Mouse (Mus musculus) adrenal gland, postnatal 10 days (tissue): Measurements from ENCODE around the gene Kctd4. TPM values are rescaled to one million over a fixed set of nuclear protein-coding genes. Genes with fewer than 3 reads are reported as not detected.
"Not testable (repeated sequence)": the region's sequence is repeated elsewhere in the genome, so short reads cannot be mapped to it uniquely, and the experiment has no call there.

Experiments used
- DNase-seq: peaks from one replicate; pipeline ENCODE4 v3.0.0; 2021; ENCODE audit warnings: mixed read lengths
- long read RNA-seq, 2 experiments: library from polyadenylated mRNA; stranded (forward); transcript quantifications; one replicate each; pipeline ENCODE4 v2.0.0; 2021
- total RNA-seq, 2 experiments: library from RNA; stranded (reverse); gene quantifications; 2 replicates each; pipeline ENCODE4 v1.2.3; 2021

Gene Kctd4
- total RNA-seq = not detected
- long read RNA-seq, experiment 1 = 0 reads
- long read RNA-seq, experiment 2 = 0 reads

DNA sequence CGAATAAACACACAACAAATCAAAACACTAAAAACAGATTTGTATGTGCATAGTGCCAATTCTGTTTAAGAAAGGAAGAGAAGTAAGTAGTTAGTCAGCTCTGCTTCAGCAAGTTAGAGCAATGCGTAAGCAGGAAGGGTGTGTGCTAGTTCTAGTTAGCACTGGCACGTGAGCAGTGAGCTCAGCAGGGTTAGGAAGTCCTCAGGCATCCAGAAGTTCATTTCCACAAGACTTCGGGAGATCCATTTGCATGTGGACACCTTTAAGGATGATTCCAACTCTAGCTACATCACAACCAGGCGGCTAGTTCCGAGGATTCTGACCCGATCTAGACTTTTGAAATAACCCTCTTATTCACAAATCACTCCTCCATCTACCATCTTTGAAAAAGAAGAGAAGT is at the start of gene Kctd4:
Kctd4 (plus strand) TSS at position 244 of the 400 bp plus-strand sequence.
- no peak for DNase-seq

DNA sequence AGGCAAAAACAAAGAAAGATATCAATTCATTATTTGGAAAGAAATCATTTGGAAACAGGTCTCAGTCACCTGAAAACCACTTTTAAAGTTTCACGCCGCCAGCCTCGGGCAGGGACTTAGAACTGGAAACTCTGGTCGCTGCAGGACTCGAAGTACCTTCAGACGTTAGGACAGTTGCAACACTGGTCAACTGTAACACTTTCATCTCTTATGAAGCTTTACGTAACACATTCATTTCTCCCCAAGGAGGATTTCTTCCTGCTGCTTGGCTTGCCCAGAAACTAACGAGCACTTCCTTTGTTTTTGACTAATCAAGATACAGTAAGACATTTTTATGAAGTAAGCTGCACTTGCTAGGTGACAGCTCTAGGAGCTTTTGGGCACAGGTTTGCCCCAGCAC is 47.9 kb upstream of the Kctd4 start:
- no peak for DNase-seq

DNA sequence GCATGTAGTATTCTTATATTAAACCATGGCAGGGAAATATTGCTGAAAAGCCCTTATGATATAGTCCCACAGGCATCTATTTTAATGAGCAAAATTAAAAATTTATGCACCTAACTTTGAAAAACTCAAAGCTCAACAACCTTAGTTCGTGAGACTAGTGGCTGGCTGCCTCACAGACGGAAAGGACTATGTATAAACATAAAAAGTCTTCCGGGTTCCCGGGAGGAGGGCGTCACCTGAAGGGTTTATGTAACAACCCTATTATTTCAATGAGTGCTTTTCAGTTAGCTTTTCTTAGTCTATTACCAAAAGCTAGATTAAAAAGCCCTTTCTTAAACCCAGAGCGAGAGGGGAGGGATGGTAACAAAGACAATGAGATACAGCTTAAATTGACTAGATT is 42.8 kb upstream of the Kctd4 start:
- DNase-seq = no peak

DNA sequence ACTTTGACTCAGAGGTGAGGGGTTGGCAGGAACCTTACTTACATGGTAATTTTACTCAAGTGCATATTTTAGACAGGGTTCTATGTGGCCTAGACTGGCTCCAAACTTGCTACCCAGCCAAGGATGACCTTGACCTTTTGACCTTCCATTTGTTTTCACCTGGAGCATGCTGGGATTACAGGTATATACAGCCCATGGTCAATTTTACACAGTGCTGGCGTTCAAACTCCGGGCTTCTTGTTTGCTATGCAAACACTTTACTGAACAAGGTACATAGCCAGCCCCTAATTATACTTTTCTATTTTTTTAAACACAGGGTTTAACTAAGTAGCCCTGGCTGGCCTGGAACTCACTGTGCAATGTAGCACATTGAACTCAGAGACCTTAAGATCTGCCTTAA is 42.1 kb upstream of the Kctd4 start:
- DNase-seq = no peak

DNA sequence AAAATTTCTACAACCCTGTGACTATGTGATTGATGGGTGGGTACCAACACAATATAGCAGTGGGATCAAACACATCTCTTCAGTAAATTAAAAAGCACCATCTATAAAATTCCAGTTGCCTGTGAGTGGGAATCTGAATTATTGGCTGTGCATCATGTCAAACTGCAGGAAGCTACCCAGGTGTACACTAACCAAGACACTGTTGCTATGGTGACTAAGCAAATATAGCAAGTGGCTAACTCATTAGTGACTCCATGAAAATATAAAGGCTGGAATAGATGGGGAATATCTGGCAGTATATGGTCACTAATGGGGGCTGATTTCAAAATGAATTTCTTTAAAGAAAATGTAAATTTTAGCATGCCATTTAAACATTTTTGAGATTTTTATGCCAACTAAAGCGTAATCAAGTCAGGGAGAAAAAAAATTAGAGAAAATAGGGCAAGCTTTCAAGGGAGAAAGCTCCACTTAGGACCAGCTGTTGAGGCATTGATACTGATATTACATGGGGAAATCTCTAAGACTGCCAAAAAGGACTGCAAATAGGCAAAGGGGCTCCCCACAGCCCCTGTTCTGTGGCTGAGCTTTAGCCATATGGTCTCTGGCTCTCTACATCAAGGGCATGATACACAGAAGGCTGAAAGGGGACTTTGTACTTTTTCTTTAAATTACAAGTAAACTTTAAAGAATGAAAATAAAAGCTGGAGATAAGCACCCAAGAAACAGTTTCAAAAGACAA is 31.3 kb upstream of the Kctd4 start:
- no peak for DNase-seq

DNA sequence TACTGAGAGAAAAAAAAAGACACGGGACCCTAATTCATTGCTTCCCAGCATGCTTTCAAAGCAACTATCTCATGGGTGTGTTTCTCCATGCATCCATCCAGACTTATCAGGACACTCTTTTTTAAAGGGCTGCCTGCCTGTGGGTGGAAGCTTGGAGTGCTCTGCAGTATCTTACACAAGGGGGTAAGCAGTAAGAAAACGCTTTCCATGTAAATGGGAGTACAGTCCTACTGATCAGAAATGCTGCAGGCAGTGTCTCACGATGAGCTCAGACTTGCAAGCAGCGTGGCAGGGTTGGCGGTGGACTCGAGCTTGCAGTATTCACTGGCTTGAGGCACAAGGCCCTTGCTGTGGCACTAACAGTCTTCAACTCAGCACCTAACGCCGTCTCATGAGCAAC is 25.1 kb upstream of the Kctd4 start:
- not testable (repeated sequence) for DNase-seq

DNA sequence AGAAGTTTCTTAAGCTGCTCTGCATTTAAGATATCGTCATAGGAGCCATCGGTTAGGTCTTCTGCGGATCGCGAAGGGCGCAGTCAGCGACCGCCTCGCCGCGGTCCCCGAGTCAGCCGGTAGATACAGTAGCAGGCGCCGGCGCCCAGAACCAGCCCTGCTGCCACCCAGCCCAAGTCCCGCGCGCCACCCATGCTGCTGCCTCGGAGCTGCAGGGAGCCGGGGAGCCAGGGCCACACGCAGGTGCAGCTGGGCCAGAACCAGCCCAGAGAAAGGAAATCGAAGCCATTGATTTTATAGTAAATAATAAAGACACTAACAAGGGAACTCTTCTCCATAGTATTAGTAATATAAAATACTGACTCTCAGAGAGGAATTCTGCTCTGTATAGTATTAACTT is 23.5 kb upstream of the Kctd4 start:
- peak; percentile 16 for DNase-seq

DNA sequence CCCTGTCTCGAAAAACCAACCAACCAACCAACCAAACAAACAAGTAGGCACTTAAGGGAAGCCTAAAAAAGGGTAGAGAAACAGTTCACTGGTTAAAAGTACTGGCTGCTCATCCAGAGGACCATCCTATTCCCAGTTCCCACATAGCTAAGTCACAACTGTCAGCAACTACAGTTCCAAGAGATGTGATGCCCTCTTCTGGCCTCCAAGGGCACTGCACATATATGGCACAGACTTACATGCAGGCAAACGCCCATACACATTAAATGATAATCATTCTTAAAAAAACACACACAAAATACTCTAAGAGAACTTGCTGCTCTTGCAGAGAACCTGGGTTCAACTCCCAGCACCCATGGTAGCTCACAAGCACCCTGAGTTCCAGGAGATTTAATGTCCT is 20.4 kb upstream of the Kctd4 start:
- DNase-seq = peak; percentile 11

DNA sequence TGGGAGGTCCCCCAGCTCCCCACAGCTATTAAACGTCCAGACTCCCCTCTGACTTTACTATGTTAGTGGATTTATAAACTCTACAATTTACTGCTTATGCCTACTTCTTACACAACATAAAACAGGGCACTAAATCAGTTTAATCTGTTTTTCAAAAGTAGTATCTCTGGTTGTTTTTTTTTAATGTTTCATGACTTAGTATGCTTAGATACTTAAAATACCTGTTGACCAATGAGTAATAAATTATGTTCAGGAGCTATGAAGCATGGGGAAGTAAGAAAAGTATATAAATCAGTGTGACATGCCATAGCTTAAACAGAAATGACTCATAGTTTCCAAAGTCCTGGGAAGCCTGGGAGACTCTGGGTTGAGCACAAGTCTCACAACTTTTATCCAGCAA is 17.1 kb upstream of the Kctd4 start:
- no peak for DNase-seq

DNA sequence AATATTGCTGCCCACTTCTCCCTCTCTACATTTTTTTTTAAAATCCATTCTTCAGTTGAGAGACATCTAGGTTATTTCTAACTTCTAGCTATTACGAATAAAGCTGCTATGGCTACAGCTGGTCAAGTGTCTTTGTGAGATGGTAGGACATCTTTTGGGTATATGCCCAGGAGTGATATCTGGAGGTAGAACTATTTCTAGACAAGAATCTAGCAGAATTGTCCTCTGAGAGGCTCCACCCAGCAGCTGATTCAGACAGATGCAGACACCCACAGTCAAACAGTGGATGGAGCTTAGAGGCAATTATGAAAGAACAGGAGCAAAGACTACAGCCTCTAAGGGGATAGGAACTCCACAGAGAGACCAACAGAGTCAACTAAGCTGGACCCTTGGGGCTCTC is 13.3 kb upstream of the Kctd4 start:
- no peak for DNase-seq

DNA sequence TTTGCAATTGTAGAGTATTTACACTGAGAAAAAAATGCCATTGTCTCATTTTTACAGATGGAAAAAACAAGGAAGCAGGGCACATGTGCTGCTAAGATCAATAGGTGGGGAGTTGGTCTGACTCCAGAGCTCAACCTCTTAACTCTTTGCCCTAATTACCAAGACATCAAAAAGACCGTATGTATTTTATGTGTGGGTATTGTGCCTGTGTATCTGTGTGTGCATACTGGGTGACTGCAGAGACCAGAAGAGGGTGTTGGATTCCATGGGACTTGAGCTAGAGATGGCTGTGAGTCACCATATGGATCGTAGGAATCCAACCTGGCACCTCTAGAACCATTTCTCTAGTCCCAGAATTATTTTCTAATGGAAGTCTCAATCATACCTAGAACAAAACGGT is 12.4 kb upstream of the Kctd4 start:
- DNase-seq = no peak

DNA sequence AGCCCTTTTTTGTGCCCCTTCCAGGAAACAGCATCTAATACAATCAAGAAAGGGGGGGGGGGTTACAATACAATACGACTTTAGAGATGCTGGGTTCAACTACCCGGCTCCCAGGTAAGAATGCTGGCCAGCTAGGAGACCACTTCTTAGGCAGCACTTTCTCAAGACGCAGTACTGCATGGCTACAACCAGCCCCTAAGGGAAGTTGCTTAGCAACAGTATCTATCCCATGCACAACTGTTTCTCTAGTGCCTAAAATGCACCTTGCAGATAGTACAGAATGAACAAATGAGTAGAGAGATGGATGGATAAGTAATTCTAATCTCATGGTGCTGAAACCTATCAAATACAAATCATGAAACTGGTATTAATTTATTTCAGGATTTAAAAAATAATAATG is 7.1 kb upstream of the Kctd4 start:
- DNase-seq = no peak

DNA sequence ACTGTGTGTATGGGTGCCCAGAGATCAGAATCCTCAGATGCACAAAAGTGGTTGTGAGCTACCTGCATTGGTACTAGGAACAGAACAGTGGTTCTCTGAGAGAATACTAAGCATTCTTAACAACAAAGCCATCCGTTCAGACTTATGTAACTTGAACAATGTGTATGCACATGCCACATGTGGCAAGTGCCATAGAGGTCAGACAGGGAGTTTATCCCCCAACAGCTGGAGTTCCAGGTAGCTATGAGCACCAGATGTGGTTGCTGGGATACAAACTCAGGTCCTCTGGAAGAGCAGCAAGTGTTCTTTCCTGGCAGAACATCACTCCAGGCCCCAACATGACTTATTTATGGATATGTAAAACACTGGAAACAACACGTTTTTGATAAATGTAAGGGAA is 1.8 kb upstream of the Kctd4 start:
- DNase-seq = no peak

DNA sequence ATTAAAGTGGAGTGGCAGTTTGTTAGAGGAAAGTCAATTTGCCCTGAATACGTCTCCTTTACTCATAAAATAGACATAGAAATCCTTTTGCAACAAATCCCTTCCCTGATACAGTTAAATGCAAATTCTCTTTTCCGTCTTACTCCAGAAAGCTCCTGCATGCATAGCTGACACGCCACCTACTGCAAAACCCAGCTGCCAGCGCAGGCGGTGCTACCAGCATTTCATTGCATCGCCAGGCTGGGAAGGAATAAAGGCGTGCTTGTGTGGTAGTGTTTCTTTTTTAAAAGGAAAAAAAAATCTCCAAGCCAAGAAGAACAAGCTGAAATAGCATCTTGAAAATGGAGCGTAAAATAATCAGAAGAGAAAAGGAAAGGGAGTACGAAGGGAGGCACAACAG is 7.4 kb downstream of the Kctd4 start:
- no peak for DNase-seq

DNA sequence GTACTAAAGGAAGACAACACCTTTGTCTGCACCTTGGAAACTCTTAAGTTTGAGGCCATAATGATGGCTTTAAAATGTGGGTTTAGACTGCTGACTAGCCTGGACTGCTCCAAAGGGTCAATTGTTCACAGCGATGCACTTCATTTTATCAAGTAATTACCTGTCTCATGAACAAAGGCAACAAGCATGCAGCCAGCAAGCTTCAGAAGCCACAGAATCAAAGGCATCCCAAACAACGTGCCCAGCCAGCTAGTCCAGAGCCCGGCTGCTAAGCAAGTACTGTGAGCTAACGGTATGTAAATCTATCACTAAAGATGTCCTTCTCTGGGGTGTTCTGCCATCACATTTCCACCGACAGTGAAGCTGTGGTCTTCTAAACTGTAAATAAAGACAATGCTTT is 8.4 kb downstream of the Kctd4 start:
- no peak for DNase-seq

DNA sequence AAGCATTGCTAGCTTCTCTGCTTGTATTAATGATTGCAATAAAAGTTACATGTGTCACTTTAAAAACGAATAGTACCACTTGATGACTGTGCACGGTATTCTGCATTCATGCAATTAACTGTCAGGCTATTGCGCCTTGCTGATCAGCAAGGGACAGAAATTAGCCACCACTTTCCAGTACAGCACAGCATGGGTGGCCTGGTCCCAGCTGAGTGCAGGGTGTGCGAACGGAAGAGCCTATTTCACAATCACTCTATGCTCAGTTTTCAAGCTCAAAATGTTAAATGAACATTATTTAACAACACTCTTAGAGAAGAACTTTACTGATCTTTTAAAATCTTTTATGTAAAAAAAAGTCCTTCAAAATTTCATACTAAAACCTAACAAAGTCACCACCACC is 9.2 kb downstream of the Kctd4 start:
- DNase-seq = no peak

DNA sequence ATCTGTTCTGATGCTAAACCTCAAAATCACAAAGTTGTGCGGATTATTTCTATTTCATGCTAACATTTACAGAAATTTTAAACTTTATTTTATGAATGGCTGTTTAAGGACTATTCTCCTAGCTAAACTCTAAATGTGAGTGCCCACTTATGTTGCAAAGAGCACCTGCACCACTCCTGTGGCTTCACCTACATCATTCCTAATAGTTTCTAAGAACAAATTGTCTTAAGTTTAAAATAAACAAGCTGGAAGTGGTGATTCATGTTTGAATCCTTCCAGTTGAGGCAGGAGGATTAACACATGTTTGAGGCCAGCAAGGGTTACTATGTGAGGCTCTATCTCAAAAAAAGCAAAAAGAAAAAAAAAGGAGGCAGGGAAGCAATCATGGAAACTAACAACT is 9.6 kb downstream of the Kctd4 start:
- no peak for DNase-seq

DNA sequence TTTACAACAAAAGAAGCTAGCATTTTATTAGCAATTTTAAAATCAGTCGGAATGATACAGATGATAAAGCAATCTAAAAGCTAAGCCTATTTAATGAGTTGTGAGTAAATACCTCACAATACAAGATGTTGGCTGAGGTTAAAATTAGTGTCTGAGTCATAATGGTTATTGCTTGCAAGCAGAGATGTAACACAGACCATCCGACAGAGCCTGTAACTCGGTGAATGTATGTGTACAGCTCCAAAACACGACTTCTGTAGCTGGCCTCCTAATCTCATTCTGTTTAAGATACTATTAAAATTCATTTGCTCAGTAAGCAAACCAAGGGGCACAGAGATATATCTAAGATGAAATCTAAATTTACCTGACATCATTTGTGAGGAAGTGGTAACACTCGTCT is 12.5 kb downstream of the Kctd4 start:
- DNase-seq = no peak

DNA sequence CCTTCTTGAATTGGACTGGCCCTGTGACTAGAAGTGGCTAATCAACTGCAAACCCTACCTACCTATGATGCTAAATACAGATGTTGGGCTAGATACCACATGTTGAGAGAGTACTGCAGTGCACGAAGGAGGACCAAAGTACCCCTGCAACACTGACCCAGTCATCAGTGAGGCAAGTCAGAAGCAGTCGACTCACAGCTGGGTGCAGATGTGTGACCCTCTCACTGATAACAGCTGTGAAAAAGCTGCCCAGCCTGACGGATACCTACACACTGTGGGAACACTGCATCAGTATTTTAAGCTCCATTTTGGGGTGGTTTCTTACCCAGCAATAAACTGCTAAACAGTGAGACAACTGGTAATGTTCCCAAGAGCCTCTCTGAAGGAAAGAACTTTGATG is 21.3 kb downstream of the Kctd4 start:
- DNase-seq = no peak

DNA sequence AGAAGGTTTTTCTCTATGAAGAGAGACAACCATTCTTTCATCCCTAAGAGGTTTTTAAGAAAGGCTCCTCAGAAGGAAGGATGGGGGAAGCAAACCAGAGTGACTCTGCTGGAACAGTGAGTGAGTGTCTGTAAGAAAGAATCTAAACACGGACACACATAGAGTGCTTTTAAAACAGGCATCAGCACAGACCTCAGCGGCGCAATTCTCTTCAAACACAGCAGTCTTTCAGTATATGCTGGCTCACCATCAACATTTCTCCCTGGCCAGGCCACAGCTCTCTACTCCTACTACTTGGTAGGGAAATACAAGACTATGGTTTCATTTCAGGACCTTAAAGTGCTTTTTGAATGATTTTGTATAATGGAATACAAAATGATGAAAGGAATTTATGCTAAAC is 26.4 kb downstream of the Kctd4 start:
- DNase-seq = no peak

DNA sequence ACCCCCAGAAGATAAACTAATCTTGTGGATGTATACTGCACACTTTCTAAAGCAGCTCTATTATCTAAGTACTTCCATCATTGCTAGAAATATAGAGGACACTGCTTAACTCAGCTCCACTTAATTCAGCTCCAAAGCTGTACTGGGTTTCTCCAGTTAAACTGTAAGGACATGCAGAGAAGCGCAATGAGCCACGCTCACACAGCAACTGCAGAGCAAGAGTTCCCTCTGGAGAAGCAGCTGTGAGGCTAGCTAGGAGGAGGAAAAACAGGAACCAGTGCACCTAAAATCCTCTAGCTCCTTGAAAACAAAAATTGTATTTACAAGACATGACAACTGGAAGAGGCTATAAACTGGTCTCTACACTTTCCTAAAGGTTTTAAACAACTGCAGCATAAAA is 29.1 kb downstream of the Kctd4 start:
- no peak for DNase-seq

DNA sequence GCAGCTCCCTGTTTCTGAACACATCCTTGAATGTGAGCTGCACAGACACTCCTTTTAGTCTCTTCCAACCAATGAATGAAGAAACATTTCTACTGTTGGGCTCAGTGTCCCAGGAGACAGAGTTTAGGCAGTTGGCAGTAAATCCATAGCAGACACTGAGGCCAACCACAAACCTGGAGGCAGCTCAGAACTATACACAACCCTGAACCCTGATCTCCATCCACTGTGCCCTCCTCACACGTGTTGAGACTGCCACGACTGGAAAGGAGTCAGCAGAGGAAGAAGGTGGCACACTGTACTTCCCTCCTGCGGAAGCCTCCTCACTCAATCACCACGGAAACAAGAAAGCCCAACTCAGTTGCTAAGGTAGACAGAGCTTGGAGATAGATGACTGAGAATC is 30.3 kb downstream of the Kctd4 start:
- peak; percentile 13 for DNase-seq

DNA sequence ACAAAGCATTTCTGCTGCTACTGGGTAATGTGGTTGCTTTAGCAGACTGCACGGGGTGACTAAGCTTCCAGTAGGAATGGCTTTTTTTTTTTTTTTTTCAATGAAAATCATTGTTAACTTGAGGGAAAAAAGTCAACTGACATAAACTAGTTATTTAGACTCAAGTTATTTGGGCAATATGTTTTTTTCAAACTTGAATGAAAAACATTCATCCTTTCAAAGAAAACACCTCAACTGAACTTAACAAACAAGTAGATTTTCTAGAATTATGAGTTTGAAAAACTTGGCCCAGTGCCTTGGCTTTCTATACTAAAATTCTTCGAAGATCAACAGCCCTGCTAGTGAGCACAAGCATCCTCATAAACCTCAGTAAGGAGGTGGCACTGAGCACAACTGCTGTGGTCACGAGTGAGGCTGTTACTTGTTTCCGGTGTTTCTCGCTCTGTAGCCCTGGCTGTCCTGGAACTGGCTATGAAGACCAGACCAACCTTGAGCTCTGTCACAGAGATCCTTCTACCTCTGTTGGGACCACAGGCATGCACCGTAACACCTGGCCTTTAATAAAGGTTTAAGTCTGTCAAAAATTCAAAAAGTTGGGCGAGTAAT is 32.2 kb downstream of the Kctd4 start:
- DNase-seq = no peak

DNA sequence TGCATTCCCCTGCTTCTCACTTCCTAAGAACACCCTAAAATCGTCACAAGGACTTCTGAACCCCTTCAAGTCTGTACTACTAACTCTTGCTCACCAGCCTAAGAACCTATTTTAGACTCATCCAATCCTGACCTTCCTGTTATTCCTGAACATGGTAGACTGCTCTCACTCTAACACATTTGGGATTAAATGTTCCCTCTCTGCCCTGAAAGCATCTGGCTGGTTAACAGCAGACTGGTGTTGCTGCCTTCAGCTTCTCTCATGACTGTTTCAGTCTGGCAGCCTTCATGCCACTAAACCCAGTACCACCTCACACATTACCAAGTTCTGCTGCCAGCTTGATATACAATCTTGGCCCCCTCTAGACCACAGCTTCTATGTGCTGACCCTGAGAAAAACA is 34.4 kb downstream of the Kctd4 start:
- no peak for DNase-seq

DNA sequence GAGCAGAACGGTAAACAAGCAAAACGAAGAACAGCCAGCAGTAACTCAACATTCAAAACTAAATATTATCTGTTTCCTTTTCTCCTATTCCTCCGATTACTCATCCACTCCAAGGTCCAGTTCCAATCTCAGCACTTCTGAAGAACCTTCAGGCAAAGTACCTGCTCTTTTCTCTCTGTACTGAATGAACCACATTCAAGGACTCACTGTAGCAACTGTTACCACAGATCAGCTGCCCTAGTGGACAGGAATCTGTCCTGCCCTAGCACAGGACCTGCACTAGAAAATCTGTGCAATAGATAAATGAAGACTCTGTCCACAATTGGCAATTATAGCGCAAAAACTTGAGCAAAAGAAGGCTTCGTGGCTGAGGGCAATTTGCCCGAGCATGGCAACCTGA is 36.1 kb downstream of the Kctd4 start:
- DNase-seq = no peak
